Mouse (Mus musculus) 3134 (cell line): ENCODE data around the gene Olfr731.

ENCODE experiments used
- DNase-seq: peaks from one replicate; pipeline ENCODE4 v3.0.0-alpha.2; 2011; ENCODE audit warnings: low spot score; ENCODE audit not compliant: insufficient read length; ENCODE audit errors: extremely low read depth

Gene Olfr731

GRCm38 (mm10) chr14:50241766-50242165 is at the start of gene Olfr731:
TSS of gene Olfr731 (minus strand) at chr14:50241866.
- DNase-seq: no peak

- no peak for DNase-seq
These were observed 42.4 kb upstream of the Olfr731 start, which contains the start of gene Olfr732 for GRCm38 (mm10) chr14:50284106-50284505. TSS of gene Olfr732 (minus strand) at chr14:50284206.

GRCm38 (mm10) chr14:50188098-50188497 is 53.6 kb downstream of the Olfr731 start, which contains the start of gene Olfr730:
TSS of gene Olfr730 (minus strand) at chr14:50188198.
- DNase-seq: no peak
